Mouse (Mus musculus) spleen, adult 12 weeks (tissue): ENCODE data around the gene Pih1d1.
A peak's percentile ranks its signal among the peaks of the same experiment; 100 is the strongest.
"Not testable (repeated sequence)": the region's sequence is repeated elsewhere in the genome, so short reads cannot be mapped to it uniquely, and the experiment has no call there.

Experiments
- DNase-seq: peaks from one replicate; pipeline ENCODE4 v3.0.0; 2022; ENCODE audit warnings: low spot score

Gene Pih1d1

DNA sequence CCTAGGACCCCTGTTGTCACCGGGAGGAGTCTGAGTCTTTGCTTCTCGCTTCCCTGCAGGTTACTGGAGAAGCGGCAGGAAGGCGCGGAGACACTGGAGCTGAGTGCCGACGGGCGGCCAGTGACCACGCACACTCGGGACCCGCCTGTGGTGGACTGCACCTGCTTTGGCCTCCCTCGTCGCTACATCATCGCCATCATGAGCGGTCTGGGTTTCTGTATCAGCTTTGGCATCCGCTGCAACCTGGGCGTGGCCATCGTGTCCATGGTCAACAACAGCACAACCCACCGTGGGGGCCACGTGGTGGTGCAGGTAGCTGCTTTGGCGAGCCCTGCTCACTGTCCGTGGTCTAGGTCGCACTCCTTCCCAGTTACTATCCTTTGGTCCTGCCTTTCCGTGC lies 14.6 kb downstream of the Pih1d1 start:
- no peak for DNase-seq

DNA sequence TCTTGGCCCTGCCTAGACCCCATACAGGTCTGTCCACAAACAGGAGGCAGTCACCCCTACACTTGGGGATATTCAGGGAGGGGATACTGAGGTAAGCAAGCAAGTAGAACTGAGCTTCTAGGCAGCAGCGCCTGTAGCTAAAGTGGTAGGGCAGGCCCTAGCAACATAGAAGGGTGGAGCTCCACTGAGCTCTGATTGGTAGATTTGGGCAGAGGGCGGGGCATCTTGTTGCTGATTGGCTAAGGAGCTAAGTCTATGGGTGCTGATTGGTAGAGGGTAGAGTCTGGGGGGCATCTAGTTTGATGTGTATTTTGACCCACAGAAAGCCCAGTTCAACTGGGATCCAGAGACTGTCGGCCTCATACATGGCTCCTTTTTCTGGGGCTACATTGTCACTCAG lies 15.4 kb downstream of the Pih1d1 start:
- DNase-seq: no peak

DNA sequence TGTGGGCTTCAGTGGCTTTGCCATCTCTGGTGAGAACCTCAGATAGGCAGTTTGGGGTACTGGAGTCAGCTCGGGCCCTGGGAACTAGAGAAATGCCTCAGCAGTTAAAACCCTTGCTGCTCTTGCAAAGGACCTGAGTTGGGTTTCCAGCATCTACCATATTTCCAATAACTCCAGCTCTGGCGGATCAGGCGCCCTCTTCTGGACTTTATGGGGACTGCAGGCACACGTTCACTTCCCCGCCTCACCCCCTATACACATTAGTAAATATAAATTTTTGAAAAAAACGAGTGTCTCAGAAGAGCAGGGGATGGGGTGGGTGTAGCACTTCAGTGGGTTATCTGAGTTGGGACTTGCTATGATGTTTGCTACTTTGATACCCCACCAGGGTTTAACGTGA lies 18.9 kb downstream of the Pih1d1 start:
- DNase-seq: peak; percentile 37

GRCm38 (mm10) chr7:45173772-45174171 lies 19.7 kb downstream of the Pih1d1 start:
- DNase-seq: not testable (repeated sequence)

DNA sequence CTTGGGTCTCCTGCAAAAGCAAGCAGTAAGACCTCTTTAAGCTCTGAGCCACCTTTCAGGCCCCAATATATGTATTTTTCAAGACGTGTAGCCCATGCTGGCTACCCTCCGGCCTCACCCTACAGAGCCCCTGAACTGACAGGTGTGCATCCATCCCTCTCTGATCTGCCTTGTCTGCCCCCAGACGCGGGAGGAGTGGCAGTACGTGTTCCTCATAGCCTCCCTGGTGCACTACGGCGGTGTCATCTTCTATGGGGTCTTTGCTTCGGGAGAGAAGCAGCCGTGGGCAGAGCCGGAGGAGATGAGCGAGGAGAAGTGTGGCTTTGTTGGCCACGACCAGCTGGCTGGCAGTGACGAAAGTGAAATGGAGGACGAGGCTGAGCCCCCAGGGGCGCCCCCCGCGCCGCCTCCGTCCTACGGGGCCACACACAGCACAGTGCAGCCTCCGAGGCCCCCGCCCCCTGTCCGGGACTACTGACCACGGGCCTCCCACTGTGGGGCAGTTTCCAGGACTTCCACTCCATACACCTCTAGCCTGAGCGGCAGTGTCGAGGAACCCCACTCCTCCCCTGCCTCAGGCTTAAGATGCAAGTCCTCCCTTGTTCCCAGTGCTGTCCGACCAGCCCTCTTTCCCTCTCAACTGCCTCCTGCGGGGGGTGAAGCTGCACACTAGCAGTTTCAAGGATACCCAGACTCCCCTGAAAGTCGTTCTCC lies 20.6 kb downstream of the Pih1d1 start:
- DNase-seq: no peak

- DNase-seq: no peak
Observed at GRCm38 (mm10) chr7:45175398-45175797, 21.3 kb downstream of the Pih1d1 start.

DNA sequence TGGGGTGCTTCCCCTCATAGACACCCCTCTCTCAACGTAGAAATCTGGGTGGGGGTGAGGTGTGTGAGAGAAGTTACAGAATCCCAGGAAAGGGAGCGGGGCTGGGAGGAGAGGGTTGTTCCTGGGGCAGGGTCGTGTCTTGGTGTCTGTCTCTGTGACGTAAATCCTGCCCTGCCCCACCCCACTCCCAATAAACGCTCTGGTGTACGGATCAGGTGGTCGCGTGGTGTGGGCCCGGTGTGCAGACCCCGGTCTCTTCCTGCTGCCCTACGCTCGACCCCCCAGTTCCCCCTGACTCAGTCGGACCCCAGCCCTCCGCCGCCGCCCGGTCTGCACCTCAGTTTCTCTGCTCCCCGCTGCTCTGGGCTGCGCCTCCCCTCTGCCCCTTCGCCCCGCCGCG lies 21.8 kb downstream of the Pih1d1 start:
- DNase-seq: no peak

GRCm38 (mm10) chr7:45176356-45176755 lies 22.3 kb downstream of the Pih1d1 start:
- no peak for DNase-seq

DNA sequence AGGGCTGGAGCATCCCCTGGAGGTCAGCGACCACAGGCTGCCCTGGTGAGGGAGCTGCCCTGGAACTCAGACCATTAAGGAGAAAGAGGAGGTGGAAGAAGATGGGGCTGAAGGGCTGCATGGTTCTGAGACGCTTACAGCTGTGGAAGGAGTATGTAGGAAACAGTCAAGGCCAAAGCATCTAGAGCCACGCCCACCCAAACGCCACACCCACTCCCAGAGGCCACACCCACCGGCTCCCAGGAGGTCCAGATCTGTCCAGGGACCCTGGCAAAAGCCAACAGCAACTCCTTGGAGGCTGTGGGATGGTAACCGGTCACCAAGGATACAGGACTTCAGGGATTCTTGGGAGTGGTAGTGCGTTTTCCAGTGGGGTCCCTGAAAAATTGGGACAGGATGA lies 24.4 kb downstream of the Pih1d1 start:
- no peak for DNase-seq

DNA sequence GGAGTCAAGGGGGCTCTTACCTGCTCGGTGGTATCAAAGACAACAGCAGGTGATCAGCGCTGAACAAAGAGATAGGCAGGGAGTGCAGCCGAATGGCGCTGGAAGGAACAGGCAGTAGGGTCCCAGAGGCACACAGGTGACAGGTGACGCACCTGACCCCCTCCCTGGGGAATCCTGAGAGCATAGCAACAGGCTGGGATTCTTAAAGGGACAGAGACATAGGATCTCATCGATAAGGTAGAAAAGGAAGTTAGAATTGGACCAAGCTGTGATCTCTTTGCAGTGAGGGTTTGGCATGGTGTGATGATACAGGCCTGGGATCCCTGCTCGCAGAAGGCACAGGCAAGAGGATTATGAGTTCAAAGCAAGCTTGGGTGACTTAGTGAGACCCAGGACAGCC lies 25.4 kb downstream of the Pih1d1 start, which contains the start of gene Gfy:
TSS of gene Gfy (minus strand) at position 101 of the 400 bp plus-strand sequence.
- DNase-seq: no peak

DNA sequence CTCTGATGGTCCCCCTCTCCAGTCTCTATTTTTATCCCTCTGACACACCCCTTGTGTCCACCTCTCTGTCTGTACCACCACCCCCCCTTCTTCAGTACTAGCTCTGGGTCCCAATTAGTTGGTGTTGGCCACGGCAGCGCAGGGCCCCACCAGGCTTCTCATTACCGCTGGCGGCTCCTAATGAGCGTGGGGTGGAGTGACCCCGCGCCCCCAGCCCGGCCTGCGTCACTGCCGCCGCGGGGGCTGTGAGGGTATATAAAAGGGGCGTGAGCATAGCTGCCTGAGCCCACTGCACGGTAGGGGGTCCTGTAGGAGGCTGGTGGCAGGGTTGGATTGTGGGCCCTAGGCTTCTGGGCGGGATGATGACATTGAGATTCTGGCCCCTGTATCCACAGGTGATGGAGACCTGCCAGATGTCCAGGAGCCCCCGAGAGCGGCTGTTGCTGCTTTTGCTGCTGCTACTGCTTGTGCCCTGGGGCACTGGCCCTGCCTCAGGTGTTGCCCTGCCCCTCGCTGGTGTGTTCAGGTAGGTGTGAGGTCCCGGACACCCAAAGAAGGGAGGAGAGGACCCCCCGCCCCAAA lies 26.9 kb downstream of the Pih1d1 start, which contains the start of gene Pth2:
TSS of gene Pth2 (plus strand) at position 100 of the 582 bp plus-strand sequence.
- DNase-seq: no peak

GRCm38 (mm10) chr7:45181540-45181939 lies 27.4 kb downstream of the Pih1d1 start:
- DNase-seq: no peak

DNA sequence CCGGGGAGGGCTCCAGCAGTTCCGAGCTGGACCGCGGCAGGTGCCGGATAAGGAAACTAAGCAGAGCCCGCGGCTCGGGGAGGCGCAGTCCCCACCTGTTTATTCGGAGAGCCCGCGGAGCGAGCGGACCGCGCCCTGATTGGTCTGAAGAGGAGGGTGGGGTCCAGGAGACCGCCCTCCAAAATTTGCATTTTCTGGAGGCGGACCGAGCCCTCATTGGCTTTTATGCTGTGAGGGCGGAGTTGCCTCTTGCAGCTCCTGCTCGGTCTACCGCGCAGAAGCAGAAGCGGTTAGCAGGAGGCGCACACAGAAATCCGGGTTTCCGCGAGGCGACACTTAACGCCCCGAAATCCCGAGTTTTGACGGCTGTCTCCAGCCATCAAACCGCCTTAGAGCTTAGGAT lies 28.1 kb downstream of the Pih1d1 start:
- DNase-seq: peak; percentile 79

GRCm38 (mm10) chr7:45182606-45183005 lies 28.5 kb downstream of the Pih1d1 start:
- DNase-seq: no peak

GRCm38 (mm10) chr7:45183672-45184071 lies 29.6 kb downstream of the Pih1d1 start:
- DNase-seq: no peak

GRCm38 (mm10) chr7:45185921-45186320 lies 31.8 kb downstream of the Pih1d1 start:
- no peak for DNase-seq

GRCm38 (mm10) chr7:45189600-45189999 lies 35.5 kb downstream of the Pih1d1 start:
- DNase-seq: no peak

- DNase-seq: no peak
Observed at GRCm38 (mm10) chr7:45190186-45190585, 36.1 kb downstream of the Pih1d1 start.

GRCm38 (mm10) chr7:45191161-45191560 lies 37.1 kb downstream of the Pih1d1 start:
- no peak for DNase-seq

DNA sequence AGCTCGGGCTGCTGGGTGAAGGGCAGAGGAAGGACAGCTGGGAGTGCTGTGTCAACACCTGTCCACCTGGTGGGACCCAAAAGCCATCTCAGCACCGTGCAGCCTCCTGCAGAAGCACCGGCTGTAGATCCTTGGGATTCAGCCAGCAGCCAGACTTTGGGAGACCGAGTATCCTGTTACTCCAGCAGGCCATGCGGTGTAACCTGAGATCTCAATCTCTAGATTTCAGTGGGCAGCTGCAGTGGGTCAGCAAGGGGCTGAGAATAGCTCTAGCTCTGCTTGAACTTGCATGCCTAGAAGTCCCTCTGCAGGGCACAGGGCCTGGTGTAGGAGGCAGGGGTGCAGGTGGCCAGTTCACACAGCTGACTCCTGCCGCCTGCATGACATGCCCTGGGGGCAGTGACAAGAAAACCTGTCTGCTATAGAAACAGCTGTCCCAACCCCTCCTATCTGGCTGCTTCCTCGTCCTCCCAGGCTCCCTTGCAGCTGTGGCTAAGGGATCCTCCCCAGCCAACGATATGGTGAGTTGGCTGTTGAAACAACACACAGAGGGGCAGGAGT lies 37.8 kb downstream of the Pih1d1 start:
- no peak for DNase-seq

DNA sequence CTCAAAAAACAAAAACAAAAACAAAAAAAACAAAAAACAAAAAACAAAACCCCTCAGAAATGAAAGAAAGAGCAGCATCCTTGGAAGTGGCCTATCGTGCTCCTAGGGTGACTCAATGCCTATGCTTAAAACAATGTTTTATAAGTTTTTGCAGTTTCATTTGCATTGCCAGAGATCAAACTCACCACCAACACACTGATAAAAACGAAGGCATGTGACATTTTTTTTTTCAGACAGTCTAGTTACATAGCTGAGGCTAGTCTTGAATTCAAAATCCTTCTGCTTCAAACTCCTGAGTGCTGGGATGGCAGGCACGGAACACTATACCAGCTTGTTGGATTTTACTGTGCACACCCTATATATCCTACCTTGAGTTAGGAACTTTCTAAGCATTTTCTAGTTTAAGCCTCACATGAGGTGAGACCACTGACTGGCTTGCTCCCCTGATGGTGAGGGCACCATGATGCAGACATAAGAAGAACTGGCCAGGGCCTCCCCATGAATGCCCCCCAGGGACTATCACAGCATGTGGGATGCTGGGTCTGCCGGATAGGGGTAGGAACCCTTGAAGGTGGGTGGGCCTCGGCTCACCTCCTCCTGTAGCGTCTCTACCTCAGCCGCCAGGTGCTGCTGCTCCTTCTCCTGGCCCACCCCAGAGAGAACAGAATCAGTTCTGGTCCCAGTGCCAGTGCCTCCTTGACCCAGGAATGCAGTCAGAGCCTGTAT lies 38.6 kb downstream of the Pih1d1 start:
- no peak for DNase-seq

- DNase-seq: no peak
Observed at GRCm38 (mm10) chr7:45193406-45193805, 39.3 kb downstream of the Pih1d1 start.
